Mouse (Mus musculus) spleen, adult 2 months (tissue): Measurements from ENCODE around the gene Cartpt. TPM values are rescaled to one million over a fixed set of nuclear protein-coding genes. Genes with fewer than 3 reads are reported as not detected.
A peak's percentile ranks its signal among the peaks of the same experiment; 100 is the strongest.
"Not testable (repeated sequence)": the region's sequence is repeated elsewhere in the genome, so short reads cannot be mapped to it uniquely, and the experiment has no call there.

Source experiments
- DNase-seq, 2 experiments: peaks; one replicate each; pipeline versions ENCODE4 v3.0.0 to v3.0.0-alpha.2; 2012 to 2021; ENCODE audit warnings: low spot score in 2 of 2, low read depth in 1 of 2
- H3K27ac ChIP-seq: fragments of 200-500 bp; 2 replicates; pipeline ENCODE4 v1.5.1; 2012; ENCODE audit warnings: low read length, inconsistent platforms; ENCODE audit not compliant: insufficient read depth
- H3K27me3 ChIP-seq: fragments of 200-500 bp; 2 replicates; pipeline ENCODE4 v1.6.1; 2012; ENCODE audit warnings: mild to moderate bottlenecking, moderate library complexity, low read length, inconsistent platforms; ENCODE audit not compliant: control insufficient read depth, insufficient read depth
- H3K36me3 ChIP-seq: fragments of 200-500 bp; 2 replicates; pipeline ENCODE4 v1.6.1; 2012; ENCODE audit warnings: mild to moderate bottlenecking, low read length, inconsistent platforms; ENCODE audit not compliant: control insufficient read depth, insufficient read depth
- H3K4me1 ChIP-seq: fragments of 200-500 bp; 2 replicates; pipeline ENCODE4 v1.6.1; 2011; ENCODE audit warnings: inconsistent platforms; ENCODE audit not compliant: control insufficient read depth, insufficient read depth, insufficient read length
- H3K4me3 ChIP-seq: fragments of 200-500 bp; 2 replicates; pipeline ENCODE4 v1.5.1; 2011; ENCODE audit warnings: mild to moderate bottlenecking, inconsistent platforms; ENCODE audit not compliant: insufficient read depth, insufficient read length; ENCODE audit errors: extremely low read depth
- CTCF ChIP-seq: fragments of 200-500 bp; IDR thresholded peaks from 2 replicates; pipeline ENCODE4 v1.5.1; 2011; ENCODE audit warnings: mild to moderate bottlenecking, inconsistent platforms; ENCODE audit not compliant: insufficient read depth, insufficient read length, insufficient replicate concordance; ENCODE audit errors: extremely low read depth
- POLR2A ChIP-seq: fragments of 200-500 bp; IDR thresholded peaks from 2 replicates; pipeline ENCODE4 v1.6.1; 2011; ENCODE audit warnings: low read depth, low read length, inconsistent platforms
- WGBS: fragments of 180-500 bp; shearing (Covaris S2); methylation state at CpG from one replicate; pipeline ENCODE4 v1.1.7; 2018; 5-methylcytosine and 5-hydroxymethylcytosine counted together
- polyA plus RNA-seq: library from polyadenylated mRNA; depleted of rRNA; stranded (reverse); fragments of >200 nt; gene quantifications from 2 replicates; pipeline ENCODE4 v1.2.3, GENCODE M21; 2012

Cartpt gene
- polyA plus RNA-seq, 1 experiment = not detected

DNA sequence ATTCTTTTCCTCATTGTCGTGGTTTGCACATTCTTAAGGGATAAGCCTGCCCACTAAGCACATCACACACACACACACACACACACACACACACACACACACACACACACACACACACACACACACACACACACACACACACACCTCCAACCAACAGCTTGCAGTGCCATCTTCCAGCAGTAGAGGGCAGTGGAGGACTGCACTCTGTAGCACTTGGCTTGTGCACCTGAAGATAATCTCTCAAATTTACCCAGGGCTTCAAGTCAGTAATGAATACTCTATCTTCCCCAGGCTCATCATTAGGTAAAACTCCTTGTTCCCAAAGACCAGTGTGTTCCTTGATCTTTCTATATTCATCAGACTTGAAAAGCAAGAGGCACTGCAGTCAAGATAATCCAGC, 41.8 kb downstream of the Cartpt start:
- Histone ChIP-seq H3K27me3 (no peaks in the 10 kb centered on the region), H3K27ac (no peak overlapping the region), H3K36me3 (no peaks in the 10 kb centered on the region), H3K4me1 (no peaks in the 10 kb centered on the region), H3K4me3 (no peak overlapping the region)
- 6% methylated on average over 1 of the region's 1 CpGs for WGBS
- DNase-seq = peak; percentile 28 to 44
- TF ChIP-seq CTCF (peak; percentile 69; the same call in 1 of the 2 replicates), POLR2A (no peak)

DNA sequence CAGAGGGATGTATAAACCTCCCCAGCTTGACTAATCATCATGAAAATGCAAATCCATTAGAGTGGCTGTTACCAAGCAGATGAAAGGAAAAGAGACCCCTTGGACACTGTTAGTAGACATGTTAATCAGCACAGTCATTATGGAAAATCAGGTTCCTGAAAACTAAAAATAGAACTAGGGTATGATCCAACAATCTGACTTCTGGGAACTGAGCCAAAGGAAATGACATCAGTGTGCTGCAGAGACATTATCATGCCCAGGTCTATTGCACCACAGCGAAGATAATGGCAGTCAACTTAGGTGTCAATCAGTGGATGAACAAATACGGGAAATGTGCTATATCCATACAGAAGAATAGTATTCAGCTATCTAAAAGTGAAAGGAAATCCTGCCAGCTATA, 43.0 kb downstream of the Cartpt start:
- Histone ChIP-seq H3K4me1 (no peaks in the 10 kb centered on the region), H3K27ac (no peak overlapping the region), H3K27me3 (no peaks in the 10 kb centered on the region), H3K36me3 (no peaks in the 10 kb centered on the region), H3K4me3 (no peak overlapping the region)
- TF ChIP-seq CTCF (no peak), POLR2A (no peak)
- 36% methylated on average over 2 of the region's 2 CpGs for WGBS
- DNase-seq = no peak

- DNase-seq = no peak
- H3K27ac ChIP-seq = no peak overlapping the region
- H3K4me3 ChIP-seq = no peak overlapping the region
- H3K36me3 ChIP-seq = no peaks in the 10 kb centered on the region
- 70% methylated on average over 9 of the region's 9 CpGs for WGBS
- no peaks in the 10 kb centered on the region for H3K4me1 ChIP-seq
- H3K27me3 ChIP-seq = no peaks in the 10 kb centered on the region
- TF ChIP-seq POLR2A (no peak), CTCF (no peak)
Measured at GRCm38 (mm10) chr13:99857336-99857735, 43.6 kb downstream of the Cartpt start.

DNA sequence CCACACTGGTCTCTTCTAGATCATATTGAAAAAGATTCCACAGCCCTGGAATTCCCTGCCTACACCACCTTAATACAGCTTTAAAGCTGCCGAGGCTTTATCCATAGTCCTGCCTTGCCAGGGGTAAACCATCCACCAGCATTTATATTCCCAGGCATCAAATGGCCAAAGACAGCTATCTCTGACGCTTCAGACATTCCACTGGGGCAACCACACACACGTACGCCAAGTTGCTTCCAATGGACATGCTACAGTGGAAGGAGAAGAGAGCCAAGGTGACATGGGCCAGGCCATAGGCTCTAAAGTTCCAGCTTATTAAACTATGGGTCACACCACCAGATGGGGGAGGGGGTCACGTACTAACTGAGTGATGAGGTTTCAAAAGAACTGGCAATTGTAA, 45.7 kb downstream of the Cartpt start:
- 87% methylated on average over 5 of the region's 5 CpGs for WGBS
- TF ChIP-seq CTCF (no peak), POLR2A (no peak)
- DNase-seq = no peak

GRCm38 (mm10) chr13:99853131-99853530, 47.8 kb downstream of the Cartpt start:
- TF ChIP-seq CTCF = no peak
- WGBS = 86% methylated on average over 2 of the region's 2 CpGs

More for the DNA sequence above, 45.7 kb downstream of the Cartpt start:
- H3K27ac ChIP-seq = no peak overlapping the region
- H3K4me1 ChIP-seq = no peaks in the 10 kb centered on the region
- no peaks in the 10 kb centered on the region for H3K27me3 ChIP-seq
- H3K36me3 ChIP-seq = no peaks in the 10 kb centered on the region
- H3K4me3 ChIP-seq = no peak overlapping the region

GRCm38 (mm10) chr13:99852416-99852815, 48.5 kb downstream of the Cartpt start:
- H3K27me3 ChIP-seq, H3K4me1 ChIP-seq, H3K36me3 ChIP-seq, DNase-seq, H3K27ac ChIP-seq, H3K4me3 ChIP-seq: not testable (repeated sequence)
- 62% methylated on average over 3 of the region's 3 CpGs for WGBS

More at GRCm38 (mm10) chr13:99853131-99853530, 47.8 kb downstream of the Cartpt start:
- Histone ChIP-seq H3K27me3 (no peaks in the 10 kb centered on the region), H3K4me1 (no peaks in the 10 kb centered on the region), H3K27ac (no peak overlapping the region), H3K4me3 (no peak overlapping the region), H3K36me3 (no peaks in the 10 kb centered on the region)
- DNase-seq = no peak

- no peak overlapping the region for H3K4me3 ChIP-seq
- no peak for DNase-seq
- no peak overlapping the region for H3K27ac ChIP-seq
- no peak for TF ChIP-seq POLR2A
- no peak for TF ChIP-seq CTCF
- H3K27me3 ChIP-seq = no peaks in the 10 kb centered on the region
- WGBS = 18% methylated on average over 4 of the region's 4 CpGs
- H3K36me3 ChIP-seq = no peaks in the 10 kb centered on the region
- H3K4me1 ChIP-seq = no peaks in the 10 kb centered on the region
Measured at GRCm38 (mm10) chr13:99851026-99851425, 49.9 kb downstream of the Cartpt start.
